Mouse (Mus musculus) small intestine, adult 2 months (tissue): ENCODE measurements around the gene S100z.

Source experiments
- CTCF ChIP-seq: fragments of 200-500 bp; IDR thresholded peaks from 2 replicates; pipeline ENCODE4 v1.5.1; 2012; ENCODE audit warnings: low read depth, mild to moderate bottlenecking, control low read depth, inconsistent platforms, low read length, moderate library complexity, mixed read lengths; ENCODE audit not compliant: insufficient replicate concordance, insufficient read length; ENCODE audit errors: extremely low read depth
- POLR2A ChIP-seq: fragments of 200-500 bp; IDR thresholded peaks from 2 replicates; pipeline ENCODE4 v1.6.1; 2012; ENCODE audit warnings: low read depth, mild to moderate bottlenecking, control low read depth, inconsistent platforms, low read length, moderate library complexity

GRCm38 (mm10) chr13:95470970-95471369, 7.6 kb downstream of the S100z start:
- TF ChIP-seq CTCF, result no peak
- no peak for TF ChIP-seq POLR2A
